Mouse (Mus musculus) ES-E14 (cell line): ENCODE measurements at regions not wholly inside any gene's neighbourhood (a gene's known extent, or its start where the extent isn't known, plus 50 kb on each side); places are given as distances from the start of the nearest gene placed in this dataset.

ENCODE experiments used
- DNase-seq: peaks from one replicate; pipeline ENCODE4 v3.0.0-alpha.2; 2013; ENCODE audit warnings: low read depth, low spot score
- H3K27ac ChIP-seq: 2 replicates; pipeline ENCODE4 v1.5.1; 2012; ENCODE audit warnings: low read depth, mild to moderate bottlenecking, low read length, moderate library complexity, mixed read lengths; ENCODE audit not compliant: poor library complexity, insufficient read depth, severe bottlenecking
- H3K36me3 ChIP-seq: 2 replicates; pipeline ENCODE4 v1.6.1; 2012; ENCODE audit warnings: mild to moderate bottlenecking, low read length, moderate library complexity, mixed read lengths; ENCODE audit not compliant: control insufficient read depth, poor library complexity, insufficient read depth, severe bottlenecking
- H3K4me1 ChIP-seq, 2 experiments: fragments of 150-350 bp in 1 of 2; sonication (generic) in 1 of 2; 2 replicates each; pipeline ENCODE4 v1.6.1; 2012; ENCODE audit warnings: low read length in 2 of 2, mild to moderate bottlenecking in 1 of 2, mixed read lengths in 1 of 2; ENCODE audit not compliant: control insufficient read depth in 2 of 2, insufficient read depth in 2 of 2, poor library complexity in 1 of 2
- H3K4me3 ChIP-seq, 2 experiments: fragments of 150-350 bp in 1 of 2; sonication (generic) in 1 of 2; 2 replicates each; pipeline ENCODE4 v1.5.1; 2012; ENCODE audit warnings: low read length in 2 of 2, low read depth in 1 of 2, mild to moderate bottlenecking in 1 of 2, mixed read lengths in 1 of 2; ENCODE audit not compliant: insufficient read depth in 1 of 2, poor library complexity in 1 of 2, severe bottlenecking in 1 of 2
- H3K9ac ChIP-seq: 2 replicates; pipeline ENCODE4 v1.6.1; 2012; ENCODE audit warnings: low read depth, mild to moderate bottlenecking, low read length, mixed read lengths; ENCODE audit not compliant: poor library complexity, insufficient read depth, severe bottlenecking
- H3K9me3 ChIP-seq: fragments of 150-350 bp; sonication (generic); 2 replicates; pipeline ENCODE4 v1.6.1; 2012; ENCODE audit warnings: low read depth, mild to moderate bottlenecking, low read length; ENCODE audit not compliant: control insufficient read depth, insufficient read depth
- CHD2 ChIP-seq: IDR thresholded peaks from 2 replicates; pipeline ENCODE4 v1.6.1; 2014; ENCODE audit warnings: mild to moderate bottlenecking, low read depth, low read length, inconsistent platforms
- HCFC1 ChIP-seq: IDR thresholded peaks from 2 replicates; pipeline ENCODE4 v1.6.1; 2012; ENCODE audit warnings: low read length, inconsistent platforms, borderline replicate concordance; ENCODE audit not compliant: insufficient read depth
- MAFK ChIP-seq: IDR thresholded peaks from 2 replicates; pipeline ENCODE4 v1.6.1; 2014; ENCODE audit warnings: mild to moderate bottlenecking, low read depth, low read length, inconsistent platforms; ENCODE audit not compliant: insufficient read depth
- ZC3H11A ChIP-seq: IDR thresholded peaks from 2 replicates; pipeline ENCODE4 v1.6.1; 2012; ENCODE audit warnings: low read depth, mild to moderate bottlenecking, inconsistent platforms, low read length, borderline replicate concordance
- ZNF384 ChIP-seq: IDR thresholded peaks from 2 replicates; pipeline ENCODE4 v1.6.1; 2012; ENCODE audit warnings: low read depth, low read length, inconsistent platforms
- in situ Hi-C, 2 experiments: fragments of 600-800 bp; cut with MboI; formaldehyde crosslinking; loops; one replicate each; pipeline ENCODE4 v1.15.1; 2025; ENCODE audit warnings: low sequenced_read_pairs in 2 of 2, inconsistent platforms in 1 of 2; ENCODE audit not compliant: unreplicated experiment in 2 of 2

GRCm38 (mm10) chr10:16469711-16470110, 1253.3 kb upstream of the Cited2 start:
- H3K9ac ChIP-seq, result no peak overlapping the region
- H3K4me1 ChIP-seq, result no peaks in the 10 kb centered on the region
- no peak overlapping the region for H3K4me3 ChIP-seq
- H3K9me3 ChIP-seq, result no peaks in the 10 kb centered on the region
- no peak overlapping the region for H3K27ac ChIP-seq
- no peaks in the 10 kb centered on the region for H3K36me3 ChIP-seq
- TF ChIP-seq MAFK, result no peak
- TF ChIP-seq ZNF384, result no peak
- TF ChIP-seq HCFC1, result no peak
- no peak for TF ChIP-seq CHD2
- TF ChIP-seq ZC3H11A, result no peak
- in situ Hi-C loops, result no loop called here
- DNase-seq, result no peak

GRCm38 (mm10) chr10:16473952-16474521, 1249.0 kb upstream of the Cited2 start:
- no peak for TF ChIP-seq CHD2
- no peak for TF ChIP-seq MAFK
- no peak for TF ChIP-seq HCFC1
- TF ChIP-seq ZNF384, result no peak
- no peak for TF ChIP-seq ZC3H11A
- in situ Hi-C loops, result no loop called here
- H3K9ac ChIP-seq, result no peak overlapping the region

GRCm38 (mm10) chr10:16498580-16498979, 1224.4 kb upstream of the Cited2 start:
- Histone ChIP-seq H3K27ac (no peak overlapping the region), H3K36me3 (no peaks in the 10 kb centered on the region), H3K4me3 (no peak overlapping the region), H3K9me3 (no peaks in the 10 kb centered on the region), H3K4me1 (no peaks in the 10 kb centered on the region), H3K9ac (no peak overlapping the region)
- no peak for TF ChIP-seq HCFC1
- TF ChIP-seq ZNF384, result no peak
- in situ Hi-C loops, result no loop called here
- DNase-seq, result no peak

More at GRCm38 (mm10) chr10:16473952-16474521, 1249.0 kb upstream of the Cited2 start:
- no peak for DNase-seq
- no peaks in the 10 kb centered on the region for H3K36me3 ChIP-seq
- H3K4me3 ChIP-seq, result no peak overlapping the region
- no peaks in the 10 kb centered on the region for H3K9me3 ChIP-seq
- H3K4me1 ChIP-seq, result no peaks in the 10 kb centered on the region
- no peak overlapping the region for H3K27ac ChIP-seq

DNA sequence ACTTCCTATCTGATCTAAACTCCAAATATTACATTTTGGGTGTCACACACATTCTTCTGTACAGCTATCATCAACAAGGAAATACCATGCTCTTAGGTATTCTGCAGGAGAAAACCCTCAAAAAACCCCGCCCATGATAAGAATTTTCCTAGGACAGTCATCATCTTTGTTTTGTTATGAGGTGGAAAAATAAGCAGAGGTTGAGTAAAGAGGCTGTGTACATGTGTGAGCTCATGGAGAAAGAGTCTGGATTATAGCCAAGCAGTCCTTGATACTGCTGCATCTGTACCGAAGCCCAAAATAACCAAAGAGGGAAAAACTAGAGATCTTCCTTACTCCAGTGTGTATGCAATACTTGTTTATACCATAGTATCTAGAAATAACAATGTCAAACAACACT, 1215.3 kb upstream of the Cited2 start:
- no peaks in the 10 kb centered on the region for H3K4me1 ChIP-seq

GRCm38 (mm10) chr10:16508161-16508560, 1214.9 kb upstream of the Cited2 start:
- no peaks in the 10 kb centered on the region for H3K4me1 ChIP-seq
- DNase-seq, result no peak
- in situ Hi-C loops, result no loop called here
- H3K27ac ChIP-seq, result no peak overlapping the region
- H3K9me3 ChIP-seq, result no peaks in the 10 kb centered on the region
- H3K9ac ChIP-seq, result no peak overlapping the region
- H3K36me3 ChIP-seq, result no peaks in the 10 kb centered on the region
- no peak overlapping the region for H3K4me3 ChIP-seq
- TF ChIP-seq CHD2 (no peak), HCFC1 (no peak), ZC3H11A (no peak), ZNF384 (no peak), MAFK (no peak)

More for the DNA sequence above, 1215.3 kb upstream of the Cited2 start:
- no peak overlapping the region for H3K9ac ChIP-seq
- no peak for DNase-seq
- in situ Hi-C loops, result no loop called here
- no peaks in the 10 kb centered on the region for H3K9me3 ChIP-seq
- TF ChIP-seq ZC3H11A (no peak), ZNF384 (no peak), HCFC1 (no peak), MAFK (no peak), CHD2 (no peak)
- H3K36me3 ChIP-seq, result no peaks in the 10 kb centered on the region
- no peak overlapping the region for H3K27ac ChIP-seq
- H3K4me3 ChIP-seq, result no peak overlapping the region
